Mouse (Mus musculus) intestine, embryonic 16.5 days (tissue): ENCODE measurements at regions not wholly inside any gene's neighbourhood (a gene's known extent, or its start where the extent isn't known, plus 50 kb on each side); places are given as distances from the start of the nearest gene placed in this dataset.

Source experiments
- ATAC-seq: fragments of 200-750 bp; cut with Nextera tagmentation; 2 replicates; pipeline ENCODE4 v1.8.0; 2017; ENCODE audit warnings: moderate TSS enrichment, moderate library complexity
- H3K27ac ChIP-seq: fragments of 300-500 bp; sonication (generic); 2 replicates; pipeline ENCODE4 v1.5.1; 2014; ENCODE audit warnings: mild to moderate bottlenecking, low read length
- H3K27me3 ChIP-seq: fragments of 300-500 bp; sonication (generic); replicated peaks from 2 replicates; pipeline ENCODE4 v1.6.1; 2014; ENCODE audit warnings: low read length, control low read depth, mixed read lengths; ENCODE audit not compliant: control insufficient read depth, insufficient read depth
- H3K36me3 ChIP-seq: fragments of 300-500 bp; sonication (generic); 2 replicates; pipeline ENCODE4 v1.6.1; 2014; ENCODE audit warnings: low read length, control low read depth; ENCODE audit not compliant: control insufficient read depth, insufficient read depth
- H3K4me1 ChIP-seq: fragments of 300-500 bp; sonication (generic); 2 replicates; pipeline ENCODE4 v1.6.1; 2014; ENCODE audit warnings: low read length, control low read depth, mixed read lengths; ENCODE audit not compliant: control insufficient read depth, insufficient read depth
- H3K4me2 ChIP-seq: fragments of 300-500 bp; sonication (generic); 2 replicates; pipeline ENCODE4 v1.6.1; 2014; ENCODE audit warnings: low read depth, low read length, control low read depth
- H3K4me3 ChIP-seq: fragments of 300-500 bp; sonication (generic); 2 replicates; pipeline ENCODE4 v1.5.1; 2014; ENCODE audit warnings: mild to moderate bottlenecking, low read length
- H3K9ac ChIP-seq: fragments of 300-500 bp; sonication (generic); 2 replicates; pipeline ENCODE4 v1.6.1; 2014; ENCODE audit warnings: low read depth, low read length
- H3K9me3 ChIP-seq: fragments of 300-500 bp; sonication (generic); 2 replicates; pipeline ENCODE4 v1.6.1; 2016; ENCODE audit warnings: low read length, control low read depth; ENCODE audit not compliant: control insufficient read depth
- WGBS: fragments of 180-500 bp; shearing (Covaris S2); extraction: QIAGEN DNeasy Blood & Tissue Kit; methylation state at CpG from one replicate; pipeline ENCODE4 v1.1.7; 2014; 5-methylcytosine and 5-hydroxymethylcytosine counted together

GRCm38 (mm10) chr13:78318434-78318833, 118.9 kb upstream of the Nr2f1 start:
- 88% methylated on average over 2 of the region's 2 CpGs for WGBS
- H3K4me2 ChIP-seq, result no peak overlapping the region
- no peak for ATAC-seq
- no peaks in the 10 kb centered on the region for H3K9me3 ChIP-seq
- H3K36me3 ChIP-seq, result no peaks in the 10 kb centered on the region
- no peak overlapping the region for H3K9ac ChIP-seq
- no peak overlapping the region for H3K27ac ChIP-seq
- no peak overlapping the region for H3K4me3 ChIP-seq
- H3K27me3 ChIP-seq, result no peaks in the 10 kb centered on the region
- no peaks in the 10 kb centered on the region for H3K4me1 ChIP-seq

- no peak overlapping the region for H3K4me3 ChIP-seq
- H3K9ac ChIP-seq, result no peak overlapping the region
- no peaks in the 10 kb centered on the region for H3K27me3 ChIP-seq
- WGBS, result 47% methylated on average over 3 of the region's 3 CpGs
- H3K4me1 ChIP-seq, result no peaks in the 10 kb centered on the region
- H3K9me3 ChIP-seq, result no peaks in the 10 kb centered on the region
- ATAC-seq, result no peak
- no peaks in the 10 kb centered on the region for H3K36me3 ChIP-seq
- no peak overlapping the region for H3K27ac ChIP-seq
- H3K4me2 ChIP-seq, result no peak overlapping the region
Measured at GRCm38 (mm10) chr13:78310837-78311236, 111.3 kb upstream of the Nr2f1 start.
